Mouse (Mus musculus) embryonic fibroblast, embryonic 13.5 days (primary cell): ENCODE data around the gene Vps16.

Experiments
- CTCF ChIP-seq: IDR thresholded peaks from 2 replicates; pipeline ENCODE4 v1.5.1; 2011; ENCODE audit warnings: mild to moderate bottlenecking, control low read depth, low read length, moderate library complexity, borderline replicate concordance; ENCODE audit not compliant: insufficient read depth
- POLR2A ChIP-seq: IDR thresholded peaks from 2 replicates; pipeline ENCODE4 v1.6.1; 2011; ENCODE audit warnings: low read depth, mild to moderate bottlenecking, control low read depth, low read length, moderate library complexity

- TF ChIP-seq POLR2A: no peak
- no peak for TF ChIP-seq CTCF
Observed at GRCm38 (mm10) chr2:130451727-130452090, 27.6 kb downstream of the Vps16 start.
